Mouse (Mus musculus): ENCODE results near the gene Rpl13a. TPM values are rescaled to one million over a fixed set of nuclear protein-coding genes. Genes with fewer than 3 reads are reported as not detected.
"Not testable (repeated sequence)": the region's sequence is repeated elsewhere in the genome, so short reads cannot be mapped to it uniquely, and the experiment has no call there.

Rpl13a gene
- total RNA-seq, 2 experiments from 2014 or later = 742 to 866 TPM

DNA sequence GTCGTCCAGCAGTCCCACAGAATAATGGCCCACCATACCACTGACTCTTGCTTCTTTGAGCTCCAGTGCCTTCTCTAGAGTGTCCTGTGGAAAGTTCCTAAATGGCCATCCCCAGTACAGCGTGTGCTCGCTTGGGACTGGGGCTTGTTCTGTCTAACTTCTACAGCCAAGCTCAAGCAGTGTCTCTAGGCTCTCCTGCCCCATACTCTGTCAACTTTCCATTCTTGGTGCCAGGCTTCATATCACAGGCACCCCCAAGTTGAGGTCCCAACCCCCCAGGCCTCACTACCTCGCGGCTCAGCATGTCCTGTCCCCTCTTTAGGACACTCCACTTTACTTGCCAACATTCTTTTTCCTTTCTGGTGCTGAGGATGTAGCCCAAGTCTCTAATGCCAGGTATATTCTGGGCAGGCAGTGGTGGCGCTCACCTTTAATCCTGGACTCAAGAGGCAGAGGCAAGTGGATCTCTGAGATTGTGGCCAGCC, 31.8 kb upstream of the Rpl13a start:
- intact Hi-C loops (cut with DNase I; ENCODE audit: low total_unique reads) = no loop called here
- no peak for DNase-seq

DNA sequence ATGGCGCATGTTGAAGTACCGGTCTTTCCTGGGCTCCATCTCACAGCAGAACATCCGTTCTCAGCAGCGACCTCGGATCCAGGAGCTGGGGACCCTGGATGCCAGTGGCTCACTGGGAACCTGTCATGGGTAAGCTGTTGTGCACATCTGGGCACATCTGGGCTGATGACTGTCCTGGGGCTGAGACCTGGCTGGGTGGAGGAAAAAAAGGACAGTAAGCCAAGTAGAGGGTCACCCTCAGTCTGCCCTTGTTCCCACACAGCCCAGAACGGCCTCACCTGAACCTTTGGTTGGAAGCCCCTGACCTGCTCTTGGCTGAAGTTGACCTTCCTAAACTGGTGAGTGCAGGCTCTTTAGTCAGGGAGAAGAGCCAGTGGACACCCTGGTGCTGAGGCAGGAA, 30.4 kb upstream of the Rpl13a start:
- intact Hi-C loops (cut with DNase I; ENCODE audit: low total_unique reads) = loop anchor here (2.0 kb wide), 1 partner anchor 42 kb away; no protein-coding TSS in a partner anchor
- no peak for DNase-seq

DNA sequence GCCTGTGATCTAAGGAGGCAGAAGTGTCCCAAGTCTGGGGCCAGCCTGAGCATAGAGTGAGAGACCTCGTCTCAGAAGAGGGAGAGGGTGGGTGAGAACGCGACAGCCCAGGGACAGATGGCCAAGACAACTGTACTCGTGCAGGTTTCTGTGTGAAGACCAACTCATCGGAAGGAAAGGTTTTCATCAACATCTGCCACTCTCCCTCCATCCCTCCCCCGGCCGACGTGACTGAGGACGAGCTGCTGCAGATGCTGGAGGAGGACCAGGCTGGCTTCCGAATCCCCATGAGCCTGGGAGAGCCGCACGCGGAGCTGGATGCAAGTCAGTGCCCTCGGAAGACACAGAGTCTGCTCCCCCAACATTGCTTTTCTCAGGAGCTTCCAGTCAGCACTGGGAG, 28.9 kb upstream of the Rpl13a start:
- DNase-seq = no peak
- intact Hi-C loops (cut with DNase I; ENCODE audit: low total_unique reads) = no loop called here

DNA sequence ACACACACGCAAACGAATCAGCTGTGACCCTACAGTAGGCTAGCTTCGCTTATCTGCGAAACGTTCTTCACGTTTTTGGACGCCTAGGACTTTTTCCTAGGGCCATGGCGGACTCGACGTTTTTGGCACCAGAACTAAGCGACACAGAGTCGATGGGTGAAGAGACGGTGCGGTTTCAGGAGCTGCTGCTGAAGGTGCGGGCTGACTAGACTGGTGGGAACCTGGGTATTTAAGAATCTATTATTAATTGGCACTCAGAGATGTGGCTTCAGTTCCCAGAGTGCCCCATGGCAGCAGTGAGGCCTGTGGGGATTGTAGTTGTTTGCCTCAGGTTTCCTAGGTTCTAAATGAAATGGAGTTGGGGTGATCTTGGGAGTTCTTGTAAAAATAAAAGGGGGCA, 27.6 kb upstream of the Rpl13a start:
- no peak for DNase-seq
- intact Hi-C loops (cut with DNase I; ENCODE audit: low total_unique reads) = no loop called here

DNA sequence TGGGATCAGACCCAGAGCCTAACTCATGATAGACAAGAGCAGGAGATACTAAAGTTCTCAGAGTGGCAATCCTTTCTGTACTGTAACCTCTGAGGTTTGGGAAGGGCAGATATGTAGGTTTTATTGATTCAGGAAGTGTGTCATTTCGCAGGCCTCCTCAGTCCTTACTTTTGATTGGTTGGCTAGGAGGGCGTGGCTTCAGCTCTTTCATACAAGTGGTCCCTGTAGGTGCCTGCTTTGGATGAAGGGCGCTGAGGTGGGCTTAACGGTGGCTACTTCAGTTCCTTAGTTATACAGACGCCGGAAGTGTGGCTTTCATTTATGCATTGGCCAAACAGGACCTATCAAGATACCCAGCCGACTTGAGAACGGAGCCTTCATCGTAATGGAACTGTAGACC, 27.0 kb upstream of the Rpl13a start:
- intact Hi-C loops (cut with DNase I; ENCODE audit: low total_unique reads) = no loop called here
- DNase-seq = no peak

DNA sequence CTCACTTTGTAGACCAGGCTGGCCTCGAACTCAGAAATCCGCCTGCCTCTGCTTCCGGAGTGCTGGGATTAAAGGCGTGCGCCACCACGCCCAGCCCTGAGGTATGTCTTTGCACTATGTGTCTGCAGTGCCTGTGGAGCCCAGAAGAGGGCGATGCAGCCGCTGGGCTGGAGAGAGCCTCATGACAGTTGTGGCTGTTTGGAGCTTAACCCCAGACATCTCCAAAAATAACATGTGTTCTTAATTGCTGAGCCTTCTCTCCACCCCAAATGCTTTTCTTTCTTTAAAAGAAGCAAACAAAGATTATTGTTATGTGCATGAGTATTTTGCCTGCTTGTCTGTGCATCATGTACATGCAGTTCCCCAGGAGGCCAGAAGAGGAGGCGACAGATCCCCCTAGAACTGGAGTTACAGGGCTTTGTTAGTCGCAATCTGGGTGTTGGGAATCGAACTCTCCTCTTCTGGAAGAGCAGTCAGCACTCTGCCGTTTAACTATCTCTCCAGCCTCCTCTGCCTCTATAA, 26.5 kb upstream of the Rpl13a start:
- intact Hi-C loops (cut with DNase I; ENCODE audit: low total_unique reads) = no loop called here

DNA sequence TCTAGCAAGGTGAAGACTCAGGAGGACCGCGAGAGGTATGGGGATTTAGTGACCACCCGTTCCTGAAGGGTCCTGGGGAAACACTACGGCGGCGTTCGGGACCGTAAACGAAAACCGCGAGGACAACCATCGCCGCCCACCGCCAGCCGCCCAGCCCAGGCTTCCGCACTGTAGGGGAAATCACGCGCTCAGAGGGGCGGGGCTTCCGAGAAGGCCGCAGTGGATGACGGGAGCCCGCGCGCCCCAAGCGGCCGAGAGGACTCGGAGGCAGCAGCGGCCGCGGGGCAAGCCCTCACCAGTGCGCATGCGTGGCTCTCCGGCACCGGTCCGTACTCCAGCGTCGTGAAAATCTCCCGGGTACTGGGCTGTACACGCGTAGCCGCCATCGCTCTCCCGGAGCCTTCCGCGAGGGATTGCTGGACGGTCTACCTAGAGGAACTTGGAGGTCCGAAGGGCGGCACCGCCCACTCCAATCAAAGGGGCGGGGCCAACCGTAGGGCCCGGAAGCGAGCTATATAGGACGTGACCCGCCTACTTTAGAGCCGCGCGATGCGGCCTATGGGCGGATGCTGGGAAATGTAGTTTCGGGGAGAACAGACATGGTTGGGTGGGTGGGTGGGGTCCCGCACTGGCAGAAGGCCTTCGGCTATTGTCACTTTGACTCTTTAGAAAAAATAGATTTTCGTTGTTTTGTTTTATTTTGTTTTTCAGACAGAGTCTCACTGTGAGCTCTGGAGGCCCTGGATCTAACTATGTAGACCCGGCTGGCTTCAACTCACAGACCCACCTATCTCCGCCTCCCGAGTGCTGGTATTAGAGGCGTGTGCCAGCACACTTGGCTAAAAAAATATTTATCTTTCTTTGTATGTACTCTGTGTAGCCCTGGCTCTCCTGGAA, 25.8 kb upstream of the Rpl13a start, which contains the start of the genes Pih1d1 and Aldh16a1:
Gene Pih1d1 (plus strand): TSS at position 208 of the 897 bp plus-strand sequence.
Gene Aldh16a1 (minus strand): TSS at position 489 of the 897 bp plus-strand sequence.
- intact Hi-C loops (cut with DNase I; ENCODE audit: low total_unique reads) = no loop called here
- DNase-seq = peak; percentile 98

More for the DNA sequence above, 26.5 kb upstream of the Rpl13a start:
- peak; percentile 74 for DNase-seq

DNA sequence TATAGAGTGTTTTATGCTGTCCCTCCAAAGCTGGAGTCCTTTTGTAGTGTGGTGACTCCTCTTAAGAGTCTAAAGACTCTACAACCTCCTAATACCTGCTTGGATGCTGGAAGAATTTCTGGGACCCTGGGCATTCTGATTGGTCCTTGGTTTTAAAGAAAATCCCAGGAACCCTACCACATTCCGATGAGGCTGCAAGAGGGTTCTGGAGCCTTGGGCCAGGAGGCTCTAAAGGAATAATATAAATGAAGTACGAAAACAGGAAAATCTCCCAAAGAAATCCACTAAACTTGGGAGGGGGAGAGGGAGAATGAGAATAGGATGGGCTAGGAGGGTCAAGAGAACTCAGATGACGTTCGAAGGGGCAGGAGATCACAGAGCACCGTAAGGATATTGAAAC, 25.0 kb upstream of the Rpl13a start:
- DNase-seq = no peak
- intact Hi-C loops (cut with DNase I; ENCODE audit: low total_unique reads) = no loop called here

DNA sequence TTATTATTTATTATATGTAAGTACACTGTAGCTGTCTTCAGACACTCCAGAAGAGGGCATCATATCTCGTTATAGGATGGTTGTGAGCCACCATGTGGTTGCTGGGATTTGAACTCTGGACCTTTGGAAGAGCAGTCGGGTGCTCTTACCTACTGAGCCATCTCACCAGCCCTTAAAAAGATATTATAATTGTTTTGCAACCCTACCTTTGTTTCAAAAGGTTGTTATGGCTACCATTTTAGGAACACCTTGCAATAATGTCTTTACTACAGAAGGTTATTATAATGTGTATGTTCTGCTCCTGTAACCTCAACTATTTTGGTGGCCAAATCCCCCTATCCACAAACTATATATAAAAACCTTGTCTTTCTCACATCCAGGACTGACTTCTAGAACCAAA, 24.5 kb upstream of the Rpl13a start:
- intact Hi-C loops (cut with DNase I; ENCODE audit: low total_unique reads); DNase-seq: not testable (repeated sequence)

DNA sequence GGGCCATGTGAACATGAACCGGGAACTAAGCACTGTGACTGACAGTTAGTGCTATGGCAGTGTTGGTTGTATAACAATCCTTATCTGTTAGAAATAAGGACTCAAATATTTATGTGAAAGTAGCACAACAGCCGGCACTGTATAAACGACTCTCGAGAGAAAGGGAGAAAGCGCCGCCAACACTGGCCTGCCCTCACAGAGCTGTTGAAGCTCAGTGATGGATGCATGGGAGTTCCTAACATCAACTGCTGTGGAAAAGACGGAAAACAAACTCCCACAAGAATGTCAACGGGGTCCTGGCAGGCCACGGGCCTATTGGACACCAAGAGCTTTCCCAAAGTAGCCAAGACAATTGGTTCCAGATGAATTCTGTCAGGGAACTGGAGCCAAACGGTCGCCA, 22.7 kb upstream of the Rpl13a start:
- intact Hi-C loops (cut with DNase I; ENCODE audit: low total_unique reads) = no loop called here
- DNase-seq = peak; percentile 52

DNA sequence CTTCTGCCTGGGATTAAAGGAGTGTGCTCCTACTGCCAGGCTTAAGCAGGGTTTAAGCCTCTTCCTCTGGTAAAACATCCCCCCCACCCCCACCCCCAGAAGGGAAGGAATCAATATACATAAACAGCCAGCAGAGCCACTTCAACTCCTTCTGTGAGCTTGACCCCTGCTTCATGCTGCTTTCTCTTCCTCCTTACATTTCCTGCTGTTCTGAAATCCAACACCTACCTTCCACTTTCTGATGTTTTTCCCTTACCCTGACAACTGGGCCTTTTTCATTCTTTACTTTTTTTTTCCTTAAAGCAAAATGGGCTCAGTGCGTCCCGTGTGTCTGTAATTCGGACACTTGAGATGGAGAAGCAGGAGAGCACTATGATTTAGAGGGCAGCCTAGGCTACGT, 21.8 kb upstream of the Rpl13a start:
- intact Hi-C loops (cut with DNase I; ENCODE audit: low total_unique reads) = no loop called here
- no peak for DNase-seq

DNA sequence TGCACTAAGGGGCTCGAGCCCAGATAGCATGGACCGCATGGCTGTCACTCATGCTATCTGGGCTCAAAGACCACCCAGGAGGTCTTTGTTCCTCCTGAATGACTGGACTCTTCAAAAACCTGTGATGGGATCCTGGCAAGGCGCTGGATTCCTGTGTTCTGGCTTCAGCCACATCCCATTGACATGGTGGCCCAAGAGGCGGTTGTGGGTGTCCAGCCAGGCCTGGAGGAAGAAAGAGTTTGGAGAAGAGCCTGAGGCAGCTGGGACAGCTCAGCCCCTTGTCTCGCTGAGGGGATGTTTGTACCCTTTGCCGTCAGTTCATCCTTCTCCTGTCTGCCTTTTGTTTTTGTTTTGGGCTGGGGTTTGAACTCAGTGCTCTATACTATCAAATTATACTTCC, 21.0 kb upstream of the Rpl13a start:
- DNase-seq = peak; percentile 36

DNA sequence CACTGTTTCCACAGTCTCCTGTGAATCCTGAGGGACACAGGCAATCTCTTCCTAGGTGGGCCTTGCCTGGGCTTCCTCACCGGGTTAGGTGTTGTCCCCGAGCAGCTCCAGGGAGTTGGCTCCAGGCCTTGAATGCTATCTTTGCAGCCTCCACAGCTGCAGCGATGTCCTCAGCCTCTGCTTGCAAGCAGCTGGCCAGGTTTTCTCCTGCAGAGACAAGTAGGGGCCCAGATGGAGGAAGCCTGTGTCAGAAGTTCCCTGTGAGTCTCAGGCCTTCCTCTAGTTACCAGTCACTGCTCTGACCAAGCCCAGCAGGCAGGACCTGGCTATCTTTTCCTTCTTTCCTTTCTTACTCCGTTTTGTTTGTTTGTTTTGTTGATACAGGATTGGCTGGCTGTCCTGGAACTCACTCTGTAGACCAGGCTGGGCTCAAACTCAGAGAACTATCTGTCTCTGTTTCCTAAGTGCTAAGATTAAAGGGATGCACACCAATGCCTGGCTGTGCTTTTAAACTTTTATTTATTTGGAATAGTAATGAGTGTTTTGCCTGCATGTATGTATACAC, 20.1 kb upstream of the Rpl13a start:
- intact Hi-C loops (cut with DNase I; ENCODE audit: low total_unique reads) = no loop called here
- no peak for DNase-seq

More for the DNA sequence above, 21.0 kb upstream of the Rpl13a start:
- intact Hi-C loops (cut with DNase I; ENCODE audit: low total_unique reads) = no loop called here

DNA sequence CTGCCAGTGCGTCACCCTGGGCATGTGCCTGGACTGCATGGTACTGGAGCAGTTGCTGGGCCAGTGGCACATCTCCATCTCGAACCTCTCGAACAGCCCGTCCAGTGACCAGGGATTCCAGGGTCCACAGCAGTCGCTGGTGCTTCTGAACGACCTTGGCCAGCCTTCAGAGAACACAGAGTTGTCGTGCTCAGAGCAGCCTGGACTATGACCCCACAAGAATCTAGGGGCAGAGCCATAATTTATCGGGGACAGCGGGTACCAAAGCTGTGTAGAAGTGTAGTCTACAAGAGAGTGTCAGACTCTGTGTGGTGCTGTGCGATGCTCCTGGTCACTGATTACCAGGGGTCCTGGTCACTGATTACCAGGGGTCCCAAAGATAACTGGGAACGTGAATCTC, 19.3 kb upstream of the Rpl13a start:
- no peak for DNase-seq
- intact Hi-C loops (cut with DNase I; ENCODE audit: low total_unique reads) = no loop called here

DNA sequence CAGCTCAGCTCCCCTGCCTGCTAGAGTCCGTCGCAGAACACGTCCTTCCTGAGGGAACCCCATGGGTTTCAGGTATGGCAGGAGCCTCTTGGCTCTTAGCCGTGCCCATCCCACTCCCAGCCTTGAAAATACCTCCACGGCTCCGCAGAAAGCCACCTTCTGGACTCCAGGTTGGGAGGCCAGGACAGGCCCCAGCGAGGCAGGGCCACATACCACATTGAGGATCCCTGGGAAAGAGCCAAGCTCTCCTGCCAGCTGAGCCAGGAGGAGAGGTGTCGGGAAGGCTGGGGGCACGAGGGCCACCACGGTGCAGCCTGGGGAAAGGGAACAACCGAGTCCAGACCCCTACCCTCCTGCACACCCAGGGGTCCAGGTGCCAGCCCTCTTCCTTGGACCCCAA, 18.7 kb upstream of the Rpl13a start:
- intact Hi-C loops (cut with DNase I; ENCODE audit: low total_unique reads) = no loop called here

DNA sequence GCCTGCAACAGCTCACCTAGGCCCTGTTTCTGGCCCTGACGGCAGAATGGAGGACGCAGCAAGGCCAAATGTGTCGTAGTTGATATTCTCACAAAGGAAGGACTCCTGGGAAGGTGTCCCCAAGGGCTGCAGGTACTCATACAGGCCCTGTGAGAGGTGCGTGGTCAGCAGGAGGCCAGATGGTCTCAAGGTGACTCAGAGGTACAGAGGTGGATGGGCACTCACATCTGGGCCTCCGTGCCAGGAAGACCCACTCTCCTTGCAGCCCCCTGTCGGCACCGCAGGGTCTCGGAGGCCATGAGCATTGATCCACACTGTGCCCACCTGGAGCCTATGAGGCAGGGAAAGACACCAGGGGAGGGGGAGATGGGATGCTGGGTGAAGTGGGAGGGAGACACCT, 16.9 kb upstream of the Rpl13a start:
- intact Hi-C loops (cut with DNase I; ENCODE audit: low total_unique reads) = no loop called here
- no peak for DNase-seq

More for the DNA sequence above, 18.7 kb upstream of the Rpl13a start:
- DNase-seq = no peak

DNA sequence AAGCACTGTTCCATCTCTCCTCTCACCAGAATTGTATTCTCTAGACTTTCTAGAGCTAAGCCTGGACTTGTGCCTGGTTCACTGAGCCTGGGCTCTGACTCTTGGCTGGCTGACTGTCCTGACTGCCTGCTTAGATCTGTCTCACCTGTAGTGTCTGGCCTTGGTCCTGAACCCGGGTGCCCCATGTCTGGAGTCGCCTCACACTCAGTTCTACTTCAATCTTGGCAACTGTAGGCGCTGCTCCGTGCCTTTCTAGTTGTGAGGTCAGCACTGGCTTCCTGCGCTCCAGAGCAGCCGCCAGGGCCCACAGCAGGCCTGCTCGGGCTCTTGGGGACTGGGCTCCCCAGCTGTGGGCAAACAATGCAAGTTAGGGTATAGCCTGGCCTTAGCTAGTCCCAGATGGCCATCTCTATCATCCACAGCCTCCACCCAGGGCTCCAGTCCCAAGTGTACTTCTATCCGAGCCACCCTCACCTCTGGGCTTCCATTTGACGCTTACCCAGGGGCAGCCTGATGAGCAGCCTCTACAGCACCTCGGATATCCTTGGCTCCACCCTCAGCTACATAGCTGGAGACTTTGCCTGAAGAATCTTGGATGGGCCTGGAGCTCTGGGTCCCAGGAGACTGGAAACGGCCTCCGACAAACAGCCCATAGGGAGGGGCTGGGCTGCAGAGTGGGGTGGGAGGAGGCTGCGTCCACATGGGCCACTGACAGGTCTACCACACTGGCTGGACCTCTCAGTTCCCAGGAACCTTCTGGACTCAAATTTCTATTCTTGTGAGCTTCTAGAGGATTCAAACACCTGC, 16.0 kb upstream of the Rpl13a start:
- no peak for DNase-seq
- intact Hi-C loops (cut with DNase I; ENCODE audit: low total_unique reads) = no loop called here

DNA sequence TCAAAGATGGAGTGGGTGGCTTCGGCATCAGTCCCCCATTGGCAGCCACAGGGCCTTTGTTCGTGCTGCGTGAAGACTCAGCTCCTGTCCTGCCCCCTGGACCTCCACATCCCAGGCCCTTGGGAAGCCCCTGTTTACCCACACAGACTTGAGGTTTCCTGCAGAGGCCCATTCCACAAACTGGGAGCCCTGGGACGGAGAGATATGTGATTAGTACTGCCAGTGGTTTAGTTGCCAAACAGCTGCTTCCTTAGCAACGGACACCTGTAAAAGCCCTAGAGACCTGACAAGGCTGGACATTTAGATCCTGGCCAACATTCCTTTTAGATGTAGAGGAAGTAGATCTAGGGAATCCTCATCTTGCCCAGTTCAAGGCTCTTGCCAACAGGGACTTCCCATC, 13.4 kb upstream of the Rpl13a start:
- DNase-seq = no peak
- intact Hi-C loops (cut with DNase I; ENCODE audit: low total_unique reads) = no loop called here

DNA sequence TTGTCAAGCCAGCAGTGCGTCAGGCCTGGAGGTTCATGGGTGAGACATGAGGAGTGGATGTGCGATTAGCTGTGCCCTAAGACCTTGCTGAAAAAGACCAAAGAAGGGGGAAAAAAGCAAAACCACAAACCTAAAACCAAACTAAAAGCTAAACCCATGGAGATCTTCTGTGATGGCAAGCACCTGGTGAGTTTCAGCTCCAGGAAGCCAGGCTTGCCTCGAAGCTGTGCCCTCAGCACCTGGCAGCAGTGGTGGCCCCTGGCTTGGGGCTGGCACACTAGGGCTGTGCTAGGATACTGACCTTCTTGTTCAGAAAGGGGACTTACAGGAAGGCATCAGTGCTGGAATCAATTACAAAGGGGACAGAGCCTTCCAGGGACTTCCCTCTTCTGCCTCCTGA, 12.8 kb upstream of the Rpl13a start:
- intact Hi-C loops (cut with DNase I; ENCODE audit: low total_unique reads) = no loop called here
- DNase-seq = no peak

All from gastrocnemius, postnatal 14 days (tissue).